Mouse (Mus musculus) kidney, adult 2 months (tissue): ENCODE data around the gene Hsd17b10.

Experiments
- CTCF ChIP-seq: fragments of 200-500 bp; conservative IDR thresholded peaks from 2 replicates; pipeline ENCODE4 v1.5.1; 2011; ENCODE audit warnings: low read depth, mild to moderate bottlenecking, control low read depth, low read length, moderate library complexity, mixed read lengths; ENCODE audit not compliant: insufficient read depth, insufficient read length
- POLR2A ChIP-seq: fragments of 200-500 bp; IDR thresholded peaks from one replicate; pipeline ENCODE4 v1.6.1; 2011; ENCODE audit warnings: low read depth, low read length, control low read depth

- TF ChIP-seq CTCF, result no peak
- no peak for TF ChIP-seq POLR2A
These were observed 2.5 kb upstream of the Hsd17b10 start for GRCm38 (mm10) chrX:151999006-151999710.
